Mouse (Mus musculus) heart, postnatal 0 days (tissue): Measurements from ENCODE around the gene Hist2h3b. TPM values are rescaled to one million over a fixed set of nuclear protein-coding genes. Genes with fewer than 3 reads are reported as not detected.
"Not testable (repeated sequence)": the region's sequence is repeated elsewhere in the genome, so short reads cannot be mapped to it uniquely, and the experiment has no call there.

Experiments used
- ATAC-seq: fragments of 200-750 bp; cut with Nextera tagmentation; 2 replicates; pipeline ENCODE4 v1.8.0; 2017; ENCODE audit warnings: low read depth, moderate number of reproducible peaks, moderate library complexity; ENCODE audit not compliant: insufficient read depth
- DNase-seq: peaks from one replicate; pipeline ENCODE4 v3.0.0-alpha.2; 2016; ENCODE audit warnings: low spot score
- H3K27ac ChIP-seq: fragments of 300-500 bp; sonication (generic); 2 replicates; pipeline ENCODE4 v1.5.1; 2014; ENCODE audit warnings: low read depth, mild to moderate bottlenecking
- H3K27me3 ChIP-seq: fragments of 300-500 bp; sonication (generic); 2 replicates; pipeline ENCODE4 v1.6.1; 2014; ENCODE audit warnings: low read length, mixed read lengths; ENCODE audit not compliant: control insufficient read depth, insufficient read depth
- H3K36me3 ChIP-seq: fragments of 300-500 bp; sonication (generic); replicated peaks from 2 replicates; pipeline ENCODE4 v1.6.1; 2014; ENCODE audit warnings: low read length, mixed read lengths; ENCODE audit not compliant: control insufficient read depth, insufficient read depth
- H3K4me1 ChIP-seq: fragments of 300-500 bp; sonication (generic); 2 replicates; pipeline ENCODE4 v1.6.1; 2014; ENCODE audit warnings: antibody characterized with exemption; ENCODE audit not compliant: control insufficient read depth, insufficient read depth
- H3K4me2 ChIP-seq: fragments of 300-500 bp; sonication (generic); 2 replicates; pipeline ENCODE4 v1.6.1; 2014; ENCODE audit warnings: low read depth, mild to moderate bottlenecking, low read length, moderate library complexity
- H3K4me3 ChIP-seq: fragments of 300-500 bp; sonication (generic); 2 replicates; pipeline ENCODE4 v1.5.1; 2014; ENCODE audit warnings: low read depth, low read length
- H3K9ac ChIP-seq: fragments of 300-500 bp; sonication (generic); replicated peaks from 2 replicates; pipeline ENCODE4 v1.6.1; 2014; ENCODE audit warnings: low read depth, low read length, mixed read lengths
- H3K9me3 ChIP-seq: fragments of 300-500 bp; sonication (generic); replicated peaks from 2 replicates; pipeline ENCODE4 v1.6.1; 2016; ENCODE audit warnings: low read length; ENCODE audit not compliant: control insufficient read depth
- CTCF ChIP-seq: IDR thresholded peaks from 2 replicates; pipeline ENCODE4 v1.5.1; 2016; ENCODE audit warnings: antibody characterized with exemption, control low read depth, low read depth
- EP300 ChIP-seq: IDR thresholded peaks from 2 replicates; pipeline ENCODE4 v1.6.1; 2016; ENCODE audit warnings: antibody characterized with exemption, low read depth
- WGBS: fragments of 180-500 bp; shearing (Covaris S2); extraction: QIAGEN DNeasy Blood & Tissue Kit; methylation state at CpG from one replicate; pipeline ENCODE4 v1.1.7; 2014; 5-methylcytosine and 5-hydroxymethylcytosine counted together
- polyA plus RNA-seq: library from polyadenylated mRNA; unstranded; fragments of >200 nt; fragmentation: Nextera tagmentation; extraction: Ambion mirVana; gene quantifications from 2 replicates; pipeline ENCODE4 v1.2.1, GENCODE M21; 2015
- total RNA-seq: library from RNA; depleted of rRNA; stranded (reverse); fragments of >200 nt; gene quantifications from 2 replicates; pipeline ENCODE4 v1.2.3, GENCODE M21; 2014; ENCODE audit warnings: low replicate concordance; rRNA removed

Hist2h3b gene
- total RNA-seq: 1,066 and 1,627 TPM in 2 replicates
- 13.1 and 16.2 TPM in 2 replicates for polyA plus RNA-seq

- peak within 1 kb of the TSS; percentile 75 for H3K4me2 ChIP-seq
- H3K36me3 ChIP-seq: no peaks in the 10 kb centered on the region
- TF ChIP-seq EP300 (no peak), CTCF (no peak)
- DNase-seq (peak; percentile 85), ATAC-seq (peak; percentile 45)
- peak within 1 kb of the TSS; percentile 95 for H3K27ac ChIP-seq
- peak within 1 kb of the TSS; percentile 60 for H3K9ac ChIP-seq
- WGBS: 29% methylated on average over 29 of the region's 30 CpGs
- H3K4me3 ChIP-seq: peak within 1 kb of the TSS; percentile 54
- H3K27me3 ChIP-seq: no peaks in the 10 kb centered on the region
- peaks cover 17% of the 10 kb centered on the region; the same call in 1 of the 2 replicates for H3K4me1 ChIP-seq
- no peaks in the 10 kb centered on the region for H3K9me3 ChIP-seq
These were observed at the start of gene Hist2h3b for GRCm38 (mm10) chr3:96268051-96268775. Hist2h3b (plus strand) TSS chr3:96268654.

- H3K27me3 ChIP-seq: no peaks in the 10 kb centered on the region
- no peak for DNase-seq
- H3K4me1 ChIP-seq: peaks cover 24% of the 10 kb centered on the region
- H3K9me3 ChIP-seq: no peaks in the 10 kb centered on the region
- H3K4me2 ChIP-seq: peak overlapping the region; percentile 82
- H3K27ac ChIP-seq: peak overlapping the region; percentile 96
- peak overlapping the region; percentile 64 for H3K4me3 ChIP-seq
- WGBS: 0% methylated on average over 12 of the region's 12 CpGs
- no peaks in the 10 kb centered on the region for H3K36me3 ChIP-seq
- peak overlapping the region; percentile 83 for H3K9ac ChIP-seq
- TF ChIP-seq CTCF: peak; percentile 30; the same call in 1 of the 2 replicates
- no peak for TF ChIP-seq EP300
- peak; percentile 10; the same call in 1 of the 2 replicates for ATAC-seq
These were observed 49.2 kb upstream of the Hist2h3b start for GRCm38 (mm10) chr3:96219191-96219641.

GRCm38 (mm10) chr3:96219661-96220130 is 48.8 kb upstream of the Hist2h3b start, which contains the start of the genes Bola1 and Hist2h2ab:
Bola1 (minus strand) TSS chr3:96219709.
Hist2h2ab (plus strand) TSS chr3:96219865.
- under 1% methylated on average over 36 of the region's 37 CpGs for WGBS
- ATAC-seq: peak; percentile 76
- H3K9ac ChIP-seq: peak within 1 kb of the TSS; percentile 83
- H3K4me2 ChIP-seq: peak within 1 kb of the TSS; percentile 82
- no peaks in the 10 kb centered on the region for H3K27me3 ChIP-seq
- peak; percentile 68 for TF ChIP-seq EP300
- no peak for TF ChIP-seq CTCF
- DNase-seq: peak; percentile 97
- H3K36me3 ChIP-seq: no peaks in the 10 kb centered on the region
- H3K4me1 ChIP-seq: peaks cover 26% of the 10 kb centered on the region
- no peaks in the 10 kb centered on the region for H3K9me3 ChIP-seq
- H3K4me3 ChIP-seq: peak within 1 kb of the TSS; percentile 64
- H3K27ac ChIP-seq: peak within 1 kb of the TSS; percentile 96

- Histone ChIP-seq H3K4me1 (peaks cover 30% of the 10 kb centered on the region), H3K27ac (peak overlapping the region; percentile 96), H3K4me3 (peak overlapping the region; percentile 64), H3K9ac (peak overlapping the region; percentile 83), H3K4me2 (peak overlapping the region; percentile 82)
- not testable (repeated sequence) for H3K27me3 ChIP-seq, H3K9me3 ChIP-seq, DNase-seq, H3K36me3 ChIP-seq, ATAC-seq
- under 1% methylated on average over 26 of the region's 47 CpGs for WGBS
These were observed 48.2 kb upstream of the Hist2h3b start for GRCm38 (mm10) chr3:96220131-96220764.

GRCm38 (mm10) chr3:96220765-96221639 is 47.5 kb upstream of the Hist2h3b start, which contains the start of the genes Hist2h2ac and Hist2h2be:
Hist2h2ac (minus strand) TSS chr3:96220880.
Hist2h2be (plus strand) TSS chr3:96221119.
- no peaks in the 10 kb centered on the region for H3K9me3 ChIP-seq
- peak within 1 kb of the TSS; percentile 82 for H3K4me2 ChIP-seq
- TF ChIP-seq EP300 (peak; percentile 71; the same call in 1 of the 2 replicates), CTCF (no peak; the same call in 1 of the 2 replicates)
- H3K27me3 ChIP-seq: no peaks in the 10 kb centered on the region
- peaks cover 32% of the 10 kb centered on the region for H3K4me1 ChIP-seq
- H3K4me3 ChIP-seq: peak within 1 kb of the TSS; percentile 64
- peak within 1 kb of the TSS; percentile 96 for H3K27ac ChIP-seq
- peak within 1 kb of the TSS; percentile 83 for H3K9ac ChIP-seq
- DNase-seq (peak; percentile 99), ATAC-seq (peak; percentile 89)
- no peaks in the 10 kb centered on the region for H3K36me3 ChIP-seq
- WGBS: under 1% methylated on average over 43 of the region's 43 CpGs
